Mouse (Mus musculus): ENCODE data around the gene Dpf1. TPM values are rescaled to one million over a fixed set of nuclear protein-coding genes. Genes with fewer than 3 reads are reported as not detected.

The Dpf1 gene
- total RNA-seq, 1 experiment from 2014 or later, result 3.2 TPM

DNA sequence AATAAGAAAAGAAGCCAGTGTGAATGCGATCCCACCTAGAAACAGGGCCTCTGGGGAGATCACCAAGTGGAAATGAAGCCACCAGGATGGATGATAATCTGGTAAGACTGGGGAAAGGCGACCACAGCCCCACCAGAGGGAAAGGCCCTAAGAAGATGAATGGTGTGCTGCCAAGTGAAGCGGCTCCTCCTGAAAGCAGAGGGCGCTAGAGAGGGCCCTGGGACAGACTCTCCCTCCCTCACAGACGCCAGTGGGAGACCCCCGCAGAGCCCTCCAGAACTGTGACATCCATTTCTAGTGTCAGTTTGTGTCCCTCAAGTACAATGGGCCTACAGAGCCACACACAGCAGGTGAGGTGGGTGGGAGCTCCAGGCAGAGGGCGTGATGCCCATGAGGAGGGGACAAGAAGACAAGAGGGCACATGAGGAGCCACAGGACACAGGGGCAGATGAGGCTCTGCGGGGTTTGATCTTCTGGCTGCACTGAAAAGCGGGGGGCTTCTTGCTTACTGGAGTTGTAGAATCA is 33.1 kb downstream of the Dpf1 start:
- no peak for ATAC-seq (replicated peaks; ENCODE audit: low read depth, poor library complexity, severe bottlenecking)

DNA sequence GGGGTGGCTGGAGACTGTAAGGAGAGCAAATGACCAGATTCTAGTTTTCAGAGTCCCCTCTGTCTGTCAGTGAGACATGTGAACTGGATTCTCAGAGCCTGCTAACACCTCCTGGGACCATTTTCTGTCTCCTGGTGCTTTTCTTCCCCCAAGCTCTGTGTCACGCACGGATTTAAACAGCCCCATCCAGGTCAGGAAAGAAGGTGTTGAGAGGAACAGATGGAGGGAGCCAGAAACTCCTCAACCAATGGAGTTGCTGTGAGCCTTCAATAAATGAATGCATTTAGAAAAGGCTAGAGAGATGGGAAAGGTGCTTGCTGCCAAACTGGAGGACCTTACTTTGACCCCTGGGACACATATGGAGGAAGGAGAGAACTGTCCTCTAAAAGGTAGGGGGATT is 34.0 kb downstream of the Dpf1 start:
- ATAC-seq (replicated peaks; ENCODE audit: low read depth, poor library complexity, severe bottlenecking), result no peak

DNA sequence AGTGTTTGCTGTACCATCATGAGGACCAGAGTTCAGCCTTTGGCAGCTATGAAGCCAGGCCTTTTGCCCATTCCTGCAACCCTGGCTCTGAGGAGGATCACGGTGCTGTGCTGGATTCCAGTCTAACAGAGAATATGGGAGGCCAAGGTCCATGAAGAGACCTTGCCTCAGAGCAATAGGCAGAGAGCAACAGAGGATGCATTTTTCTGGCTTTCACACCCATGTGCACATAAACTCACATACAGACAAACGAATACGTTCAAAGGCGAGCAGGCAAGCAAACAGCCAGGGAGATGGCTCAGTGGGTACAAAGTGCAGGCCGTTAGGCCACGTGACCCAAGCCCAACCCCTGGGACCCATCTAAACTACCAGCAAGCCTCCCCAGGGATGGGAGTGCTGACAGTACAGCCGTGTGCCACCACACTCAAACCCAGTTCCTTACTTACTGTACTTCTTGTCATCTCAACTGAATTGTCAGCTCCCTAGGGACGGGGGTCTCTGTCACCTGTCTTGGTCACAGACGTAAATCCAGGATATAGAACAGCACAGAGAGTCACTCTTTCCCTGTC is 34.7 kb downstream of the Dpf1 start:
- no peak for ATAC-seq (replicated peaks; ENCODE audit: low read depth, poor library complexity, severe bottlenecking)

DNA sequence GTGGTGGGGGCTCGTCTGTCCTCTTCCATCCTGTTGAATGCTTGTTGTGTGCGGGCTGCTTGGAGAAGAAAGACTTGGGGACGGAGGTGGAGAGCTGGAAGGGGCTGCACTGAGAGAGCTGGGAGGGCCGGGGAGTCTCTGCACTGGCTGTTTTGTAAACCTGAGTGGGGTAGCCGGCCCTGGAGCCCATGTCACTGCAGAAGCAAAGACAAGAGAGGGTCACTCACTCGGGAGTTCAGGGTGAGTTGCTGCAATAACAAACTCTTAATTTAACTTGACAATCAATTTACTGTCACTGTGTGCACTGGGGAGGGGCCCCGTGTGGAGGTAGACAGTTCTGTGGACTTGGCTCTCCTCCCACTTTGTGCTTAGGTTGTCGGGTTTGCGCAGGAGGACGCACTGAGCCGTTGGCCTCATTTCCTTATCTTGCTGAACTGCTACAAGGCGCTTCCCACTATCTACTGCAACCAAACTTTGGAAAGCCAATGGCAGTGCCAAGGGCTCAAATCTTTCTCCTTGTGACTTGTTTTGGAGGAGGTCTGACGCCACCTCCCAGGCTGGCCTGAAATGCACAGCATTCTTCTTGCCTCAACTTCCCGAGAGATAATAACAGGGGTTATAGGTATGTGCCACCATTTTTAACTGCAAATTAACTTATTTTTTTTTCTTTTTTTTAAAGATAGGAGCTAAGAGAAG is 35.4 kb downstream of the Dpf1 start:
- peak; percentile 76 for ATAC-seq (replicated peaks; ENCODE audit: low read depth, poor library complexity, severe bottlenecking)

DNA sequence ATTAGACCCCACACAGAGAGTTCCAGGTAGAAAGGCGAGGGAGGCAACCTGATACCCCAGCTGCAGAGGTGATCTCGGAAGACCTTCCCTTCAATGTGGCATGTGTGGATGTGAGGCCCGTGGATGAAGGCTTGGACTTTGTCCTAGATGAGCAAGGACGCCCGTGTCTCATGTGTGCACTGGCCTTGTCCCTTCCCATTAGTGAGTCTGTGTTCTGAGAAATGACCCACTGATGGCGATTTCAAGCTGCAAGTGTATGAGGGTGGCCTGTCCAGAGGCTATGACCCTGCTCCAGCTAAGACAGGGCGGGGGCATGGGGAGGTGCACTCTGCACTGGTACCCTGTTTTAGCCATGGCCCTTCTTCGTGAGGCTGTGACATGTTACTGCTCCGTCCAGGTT is 36.5 kb downstream of the Dpf1 start:
- no peak for ATAC-seq (replicated peaks; ENCODE audit: low read depth, poor library complexity, severe bottlenecking)

DNA sequence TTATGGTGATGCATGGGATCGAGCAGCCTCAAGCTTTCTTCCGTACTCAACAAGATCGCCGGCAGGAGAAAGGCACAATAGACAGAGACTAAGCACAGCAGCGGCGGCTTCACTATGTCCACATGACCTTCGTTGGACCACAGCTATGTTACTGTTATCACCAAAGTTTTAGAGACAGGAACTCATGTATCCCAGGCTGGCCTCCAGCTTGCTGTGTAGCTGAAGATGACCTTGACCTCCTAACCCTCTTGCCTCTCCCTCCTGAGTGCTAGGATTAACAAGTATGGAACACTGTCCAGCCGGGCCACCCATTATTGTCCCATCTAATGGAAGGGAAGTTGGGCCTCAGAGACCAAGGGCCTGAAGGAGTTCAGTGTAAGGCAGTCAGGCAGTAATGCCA is 37.1 kb downstream of the Dpf1 start:
- ATAC-seq (replicated peaks; ENCODE audit: low read depth, poor library complexity, severe bottlenecking), result no peak

DNA sequence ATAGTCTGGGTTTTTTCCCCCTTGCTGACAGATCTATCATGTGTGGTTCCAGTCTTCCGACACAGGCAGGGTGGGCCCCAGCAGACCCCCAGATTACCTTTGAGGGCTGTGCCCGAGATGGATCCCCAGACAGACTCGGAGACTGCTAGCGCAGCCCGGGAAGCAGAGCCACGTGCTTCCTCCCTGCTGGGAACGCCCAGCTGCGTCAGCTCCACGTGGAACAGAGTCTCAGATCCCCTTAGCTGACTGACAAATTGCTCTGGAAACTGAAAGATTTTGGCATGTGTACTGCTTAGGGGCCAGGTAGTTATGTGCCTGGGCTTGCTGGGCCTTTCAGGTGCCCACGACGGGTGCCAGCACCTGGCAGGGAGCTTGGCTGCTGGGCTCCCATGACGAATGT is 38.0 kb downstream of the Dpf1 start:
- no peak for ATAC-seq (replicated peaks; ENCODE audit: low read depth, poor library complexity, severe bottlenecking)

DNA sequence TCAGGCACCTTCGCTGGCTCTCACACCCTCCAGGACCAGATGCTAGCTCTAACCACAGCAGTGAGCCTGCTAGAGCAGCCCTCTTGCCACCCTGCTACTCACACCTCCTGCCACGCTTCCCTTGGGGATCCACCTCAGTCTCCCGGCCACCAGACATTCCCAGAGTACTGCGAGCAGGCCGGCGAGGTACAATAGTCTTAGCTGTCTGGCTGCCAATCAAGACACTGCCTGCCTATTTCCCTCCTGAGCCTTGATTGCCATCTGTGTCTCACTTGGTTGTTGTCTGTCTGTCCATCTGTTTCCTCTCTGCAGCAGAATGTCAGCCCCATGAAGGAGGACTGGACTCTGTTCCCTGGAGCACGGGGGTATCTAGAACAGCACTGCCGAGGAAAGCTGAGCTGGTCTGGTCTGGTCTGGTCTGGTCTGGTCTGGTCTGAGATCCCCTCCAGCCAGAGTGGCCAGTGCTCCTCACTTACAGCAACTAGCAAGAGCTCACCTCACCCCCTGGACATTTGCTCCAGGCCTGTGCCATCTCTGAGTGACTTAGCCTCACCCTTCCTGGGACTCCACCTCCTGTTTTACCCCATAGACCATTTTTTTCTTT is 38.8 kb downstream of the Dpf1 start:
- ATAC-seq (replicated peaks; ENCODE audit: low read depth, poor library complexity, severe bottlenecking), result 0 out of 2 replicates have a peak, but pooled peaks have one; percentile 20

DNA sequence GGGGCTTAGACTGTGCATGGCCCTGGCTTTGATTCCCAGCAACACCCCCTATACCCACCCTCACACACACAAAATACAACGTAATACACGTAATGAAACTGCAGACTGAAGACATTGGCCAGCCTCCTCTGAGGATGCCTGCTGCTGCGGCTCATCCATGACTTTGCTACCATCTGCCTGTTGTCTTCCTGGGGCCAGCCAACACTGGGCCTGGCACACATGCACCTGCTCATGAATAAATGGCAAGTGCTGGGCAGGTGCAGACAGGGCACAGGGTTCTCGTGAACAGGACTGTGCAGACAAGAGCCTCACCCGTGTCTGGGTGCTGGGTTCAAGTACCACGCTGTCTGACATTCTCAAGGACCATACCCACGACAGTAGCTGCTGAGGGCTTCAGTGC is 40.0 kb downstream of the Dpf1 start:
- no peak for ATAC-seq (replicated peaks; ENCODE audit: low read depth, poor library complexity, severe bottlenecking)

DNA sequence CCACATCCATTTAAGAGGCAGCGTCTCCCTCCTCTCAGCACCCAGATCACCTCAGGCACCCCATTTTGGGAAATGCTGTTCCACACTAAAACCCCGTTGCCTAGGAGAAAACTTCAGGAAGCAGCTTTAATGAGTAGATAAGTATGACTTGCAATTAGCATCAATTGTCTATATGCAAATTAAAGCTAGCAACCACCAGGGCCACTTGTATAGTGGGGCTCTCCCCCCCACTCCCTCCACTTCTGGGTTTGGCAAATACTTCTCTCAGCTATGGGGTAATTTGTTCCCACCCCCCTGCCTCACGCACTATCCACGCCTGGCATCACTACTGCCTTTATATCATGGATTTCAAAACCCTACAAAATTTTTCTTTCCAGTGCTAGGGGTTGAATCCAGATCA is 41.8 kb downstream of the Dpf1 start:
- ATAC-seq (replicated peaks; ENCODE audit: low read depth, poor library complexity, severe bottlenecking), result no peak

DNA sequence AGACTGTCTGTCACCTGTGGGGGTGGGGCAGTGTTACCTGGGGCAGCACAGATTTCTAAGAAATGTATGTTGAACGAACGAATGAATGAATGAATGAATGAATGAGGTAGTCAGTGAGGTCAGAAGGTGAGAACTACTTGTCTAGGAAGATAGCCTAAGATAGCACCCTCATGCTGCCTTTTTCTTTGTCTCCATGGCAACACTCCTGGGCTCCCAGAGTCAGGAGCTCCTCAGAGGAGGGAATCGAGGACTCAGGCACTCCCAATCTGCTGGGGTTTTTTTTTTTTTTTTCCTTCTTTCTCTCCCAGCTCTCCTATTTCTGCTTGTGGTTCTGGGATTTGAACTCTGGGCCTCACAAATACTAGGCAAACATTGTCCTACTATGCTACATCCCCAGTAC is 42.5 kb downstream of the Dpf1 start:
- no peak for ATAC-seq (replicated peaks; ENCODE audit: low read depth, poor library complexity, severe bottlenecking)

DNA sequence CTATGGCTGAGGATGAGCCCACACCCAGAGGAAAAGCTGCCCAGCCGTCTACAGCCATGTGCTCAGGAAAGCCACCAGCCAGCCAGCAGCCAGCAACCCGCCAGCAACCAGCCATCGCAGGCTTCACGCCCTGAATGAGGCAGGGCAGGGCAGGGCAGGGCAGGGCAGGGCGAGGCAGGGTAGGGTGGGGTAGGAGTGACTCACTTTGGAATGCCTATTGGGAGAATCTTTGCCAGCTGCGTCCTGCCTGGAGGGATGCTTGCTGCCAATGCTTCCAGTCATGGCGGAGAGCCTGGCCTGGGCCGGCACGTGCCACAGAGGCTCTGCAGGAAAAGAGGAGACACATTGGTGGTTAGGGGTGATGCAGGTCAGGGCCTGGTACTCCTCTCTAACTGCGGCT is 46.7 kb downstream of the Dpf1 start:
- ATAC-seq (replicated peaks; ENCODE audit: low read depth, poor library complexity, severe bottlenecking), result no peak

DNA sequence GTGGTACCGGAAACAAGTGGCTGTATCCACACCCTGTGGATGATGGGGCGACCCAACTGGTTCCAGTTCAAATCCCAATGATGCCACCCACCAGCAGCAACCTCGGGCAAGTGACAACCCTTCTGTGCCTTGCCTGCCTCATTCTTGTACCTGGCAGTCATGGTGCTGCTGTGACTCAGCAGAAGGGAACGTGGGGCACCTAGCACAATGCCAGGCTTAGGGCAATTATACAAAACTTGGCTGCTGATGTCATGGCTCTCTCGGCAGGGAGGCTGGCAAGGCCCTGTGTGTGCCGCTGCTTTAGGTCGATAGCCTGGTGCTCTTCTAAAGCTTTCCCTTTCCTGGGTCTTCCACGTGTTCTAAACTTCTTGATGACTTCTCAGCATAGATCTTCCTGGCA is 48.5 kb downstream of the Dpf1 start:
- no peak for ATAC-seq (replicated peaks; ENCODE audit: low read depth, poor library complexity, severe bottlenecking)

DNA sequence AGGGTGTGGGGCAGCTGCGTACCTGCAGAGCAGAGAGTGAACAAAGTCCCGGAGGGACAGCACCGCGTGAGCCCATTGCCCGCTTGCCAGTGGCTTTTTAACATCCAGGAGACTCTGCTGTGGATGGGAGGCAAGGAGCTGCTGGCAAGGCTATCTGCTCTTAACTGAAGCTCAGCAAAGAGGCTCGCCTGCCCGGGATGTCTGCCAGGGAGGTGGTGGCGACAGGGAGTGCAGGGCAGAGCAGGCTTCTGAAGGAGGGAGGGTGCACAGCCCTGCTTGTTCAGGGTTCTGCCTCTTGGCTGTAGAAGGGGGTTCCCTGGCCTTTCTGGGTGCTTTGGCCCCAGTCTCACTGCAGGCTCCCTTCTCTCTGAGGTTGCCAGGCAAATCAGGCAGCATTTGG is 50.4 kb downstream of the Dpf1 start:
- no peak for ATAC-seq (replicated peaks; ENCODE audit: low read depth, poor library complexity, severe bottlenecking)

DNA sequence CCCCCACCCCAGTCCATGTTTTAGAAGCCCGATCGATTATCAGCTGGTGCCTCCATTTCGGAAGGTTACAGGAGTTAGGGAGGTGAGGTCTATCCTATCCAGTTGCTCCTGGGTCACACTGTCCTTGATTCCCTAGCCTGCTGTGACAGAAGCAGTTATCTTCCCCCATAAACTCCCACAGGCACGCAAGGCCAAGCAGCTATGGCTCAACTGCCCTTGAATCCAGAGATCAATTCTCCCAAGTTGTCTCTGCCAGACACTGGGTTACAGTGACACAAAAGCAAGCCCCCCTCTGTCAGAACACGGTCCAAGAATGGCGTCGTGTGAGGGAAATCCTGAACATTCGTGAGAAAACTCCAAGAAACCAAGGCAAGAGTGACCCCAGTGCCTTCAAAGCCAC is 51.7 kb downstream of the Dpf1 start:
- ATAC-seq (replicated peaks; ENCODE audit: low read depth, poor library complexity, severe bottlenecking), result no peak

DNA sequence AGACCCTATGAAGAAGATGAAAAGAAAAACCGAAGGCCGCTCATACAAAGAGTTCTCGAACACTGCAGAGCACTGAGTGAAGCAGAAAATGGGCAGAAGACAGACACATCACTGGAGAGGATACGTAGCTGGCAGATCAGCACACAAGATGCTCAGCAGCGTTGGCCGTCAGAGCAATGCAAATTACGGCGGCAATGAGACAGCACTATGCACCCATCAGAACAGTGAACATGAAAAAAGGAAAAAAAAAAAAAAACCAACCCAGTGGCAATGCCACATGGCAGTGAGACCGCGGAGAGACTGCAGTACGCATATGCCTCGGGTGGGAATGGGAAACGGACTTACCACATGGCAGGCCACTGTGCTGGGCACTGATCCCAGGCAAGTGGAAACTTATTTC is 57.7 kb downstream of the Dpf1 start:
- ATAC-seq (replicated peaks; ENCODE audit: low read depth, poor library complexity, severe bottlenecking), result no peak

DNA sequence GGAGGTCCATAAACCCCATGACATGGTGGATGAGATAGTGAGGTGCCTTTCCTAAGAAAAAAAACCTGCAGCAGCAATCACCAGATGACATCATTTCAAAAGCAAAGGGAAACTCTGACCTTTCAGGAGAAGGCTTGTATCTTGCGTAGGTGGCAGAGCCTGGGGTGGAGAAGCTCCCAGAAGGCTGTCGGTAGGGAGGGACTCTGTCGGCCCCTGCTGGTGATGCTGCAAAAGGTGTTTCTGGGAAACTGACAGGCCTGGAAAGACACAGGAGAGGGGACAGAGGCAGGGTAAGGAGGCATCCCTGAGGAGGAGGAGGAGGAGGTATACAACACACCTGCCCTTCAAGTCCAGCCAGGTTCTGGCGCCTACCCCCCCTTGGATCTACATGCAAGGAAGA is 60.3 kb downstream of the Dpf1 start:
- peak; percentile 62 for ATAC-seq (replicated peaks; ENCODE audit: low read depth, poor library complexity, severe bottlenecking)

DNA sequence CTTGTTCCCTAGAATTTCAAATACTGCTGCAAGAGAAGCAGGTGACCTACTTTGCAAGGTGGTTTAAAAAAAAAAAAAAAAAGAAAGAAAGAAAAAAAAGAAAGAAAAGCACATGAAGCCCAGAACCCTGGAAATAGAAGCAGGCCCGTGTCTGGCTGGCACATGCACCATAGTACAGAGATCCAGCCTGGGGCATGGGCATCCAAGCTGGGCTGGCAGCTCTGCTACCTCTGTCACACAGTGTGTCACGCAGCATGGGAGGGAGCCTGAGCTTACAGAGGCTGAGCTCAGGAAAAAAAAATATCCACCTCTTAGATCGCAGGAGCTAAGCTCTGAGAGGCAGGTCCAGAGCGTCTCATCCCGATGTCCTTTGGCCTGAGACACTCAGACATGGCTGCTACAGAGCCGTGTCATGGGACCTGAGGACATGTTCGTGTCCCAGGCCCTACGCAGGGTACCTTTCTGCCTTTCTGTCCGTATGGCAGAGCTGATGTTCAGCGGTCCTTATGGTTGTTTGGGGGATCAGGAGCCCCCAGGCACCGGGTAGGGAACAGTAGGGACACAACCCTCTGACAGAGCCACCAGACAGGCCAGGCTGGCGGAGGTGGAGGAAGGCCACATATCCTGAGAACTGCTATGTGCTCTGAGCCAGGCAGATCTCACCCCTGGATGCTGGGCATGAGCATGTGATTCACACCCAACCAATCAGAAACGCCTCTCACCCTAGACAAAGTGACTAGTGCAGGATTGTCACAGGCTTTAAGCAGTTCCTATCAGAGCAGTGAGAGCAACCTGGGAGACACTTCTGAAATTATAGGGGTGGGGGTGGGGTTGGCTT is 63.6 kb downstream of the Dpf1 start:
- no peak for ATAC-seq (replicated peaks; ENCODE audit: low read depth, poor library complexity, severe bottlenecking)
